Mouse (Mus musculus): ENCODE measurements around the gene Wipi2.

DNA sequence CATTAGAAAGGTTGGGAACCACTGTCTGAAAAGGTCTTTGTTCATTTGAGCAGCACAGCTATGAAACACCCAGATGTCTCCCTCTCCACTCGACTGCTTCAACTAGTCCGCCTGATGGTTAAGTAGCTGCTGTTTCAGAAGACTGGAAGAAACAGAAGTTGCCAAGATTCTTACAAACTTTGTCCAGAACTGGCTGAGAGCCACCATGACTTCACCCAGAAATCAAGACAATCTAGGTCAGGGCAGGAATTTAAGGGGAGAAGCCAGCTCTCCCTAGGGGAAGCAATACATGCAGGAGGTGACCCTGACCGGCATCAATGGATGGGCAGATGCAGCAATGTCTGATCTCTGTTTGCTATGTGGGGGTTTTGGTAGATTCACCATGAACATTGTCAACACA is 54.4 kb downstream of the Wipi2 start:
- TF ChIP-seq TCF12 (IDR thresholded peaks at IDR 0.05; ENCODE audit: insufficient read depth, poor library complexity, severe bottlenecking) (no peak), POLR2A (IDR thresholded peaks at IDR 0.05; ENCODE audit: insufficient read length, low read depth) (no peak), USF1 (IDR thresholded peaks at IDR 0.05; ENCODE audit: low read depth) (no peak), MYOG (IDR thresholded peaks at IDR 0.05; ENCODE audit: control insufficient read depth in 1 of 3, insufficient read depth in 1 of 3, insufficient read length in 2 of 3, low read depth in 2 of 3) (no peak), SRF (IDR thresholded peaks at IDR 0.05; ENCODE audit: control insufficient read depth, insufficient read length, low read depth) (no peak), CEBPB (IDR thresholded peaks at IDR 0.05; ENCODE audit: insufficient read depth, poor library complexity, severe bottlenecking) (no peak), MAX (IDR thresholded peaks at IDR 0.05; ENCODE audit: low read depth) (no peak), REST (IDR thresholded peaks at IDR 0.05; ENCODE audit: insufficient read depth, insufficient read length) (no peak), POLR2AphosphoS2 (IDR thresholded peaks at IDR 0.05; ENCODE audit: insufficient read length, low read depth) (no peak)

All from myocyte (in vitro differentiated cells).